Mouse (Mus musculus) natural killer cell, adult 2 months (primary cell): ENCODE data around the gene Ppp2r5e.
A peak's percentile ranks its signal among the peaks of the same experiment; 100 is the strongest.

Experiments used
- DNase-seq, 2 experiments: peaks; one replicate each; pipeline ENCODE4 v3.0.0; 2022; ENCODE audit warnings: low spot score in 2 of 2

Gene Ppp2r5e

DNA sequence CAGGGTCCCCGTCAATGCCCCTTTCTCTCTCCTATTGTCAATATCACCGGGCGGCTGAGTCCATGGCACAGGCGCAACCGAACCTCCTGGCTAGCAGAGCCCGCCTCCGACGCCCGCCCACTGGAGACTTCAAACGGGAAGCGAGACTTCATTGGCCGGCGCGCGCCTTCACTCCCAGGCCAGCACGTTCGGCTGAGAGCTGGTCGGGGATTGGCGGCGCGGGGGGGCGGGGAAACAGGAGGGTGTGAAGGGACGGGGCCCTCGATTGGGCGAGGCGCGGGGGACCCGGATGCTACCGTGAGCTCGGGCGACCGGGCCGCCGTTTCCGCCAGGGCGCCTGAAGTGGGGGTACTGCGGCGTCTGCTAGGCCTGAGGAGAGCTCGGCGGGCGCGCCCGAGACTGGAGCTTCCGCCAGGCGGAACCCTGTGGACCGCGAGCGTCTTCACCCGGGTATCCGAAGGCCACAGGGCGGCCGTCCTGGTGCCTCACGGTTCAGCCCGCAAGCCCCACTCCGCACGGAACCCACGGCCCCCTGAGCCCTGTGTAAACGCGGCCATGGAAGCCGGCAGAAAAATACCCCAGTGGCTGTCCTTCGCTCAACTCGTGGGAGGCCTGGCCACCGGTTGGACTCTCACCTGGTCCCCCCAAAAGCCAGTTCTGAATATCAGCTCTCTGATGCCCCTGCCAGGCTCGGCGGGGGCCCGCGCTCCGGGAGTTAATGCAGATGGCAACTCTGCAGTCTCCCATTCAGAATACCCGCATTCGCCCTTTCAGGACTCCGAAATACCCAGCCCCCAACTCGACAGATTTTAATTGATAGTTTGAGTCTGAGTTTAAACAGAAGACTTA, at the start of gene Ppp2r5e:
TSS of gene Ppp2r5e (minus strand) at position 92 of the 849 bp plus-strand sequence.
- peak; percentile 97 to 98 for DNase-seq

DNA sequence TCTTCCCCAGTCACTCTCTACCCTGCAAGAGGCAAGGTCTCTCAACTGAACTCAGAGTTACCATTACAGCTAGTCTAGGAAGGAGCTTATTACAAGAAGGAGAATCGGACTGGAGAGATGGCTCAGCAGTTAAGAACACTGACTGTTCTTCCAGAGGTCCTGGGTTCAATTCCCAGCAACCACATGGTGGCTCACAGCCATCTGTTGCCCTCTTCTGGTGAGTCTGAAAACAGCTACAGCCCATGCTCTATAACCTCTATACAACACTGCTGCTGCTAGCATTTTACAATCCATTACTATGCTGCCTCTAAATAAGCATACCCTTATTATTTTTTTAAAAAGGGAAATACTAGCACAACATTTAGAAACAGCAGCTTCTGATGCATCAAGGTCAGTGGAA, 49.7 kb upstream of the Ppp2r5e start:
- DNase-seq = no peak

DNA sequence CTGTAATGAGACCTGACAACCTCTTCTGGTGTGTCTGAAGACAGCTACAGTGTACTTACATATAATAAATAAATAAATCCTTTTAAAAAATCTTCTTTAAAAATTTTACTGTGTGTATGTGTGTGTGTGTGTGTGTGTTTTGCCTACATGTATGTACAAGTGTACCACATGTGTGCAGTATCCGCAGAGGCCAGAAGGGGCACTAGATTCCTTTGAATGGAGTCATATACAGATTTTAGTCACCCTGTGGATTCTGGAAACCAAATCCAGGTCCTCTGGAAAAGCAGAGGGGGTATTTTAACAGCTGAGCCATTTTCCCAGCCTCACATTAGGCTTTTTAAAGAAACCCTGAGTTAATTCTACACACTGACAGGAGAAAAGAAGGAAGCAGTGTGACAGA, 45.7 kb upstream of the Ppp2r5e start:
- no peak for DNase-seq

DNA sequence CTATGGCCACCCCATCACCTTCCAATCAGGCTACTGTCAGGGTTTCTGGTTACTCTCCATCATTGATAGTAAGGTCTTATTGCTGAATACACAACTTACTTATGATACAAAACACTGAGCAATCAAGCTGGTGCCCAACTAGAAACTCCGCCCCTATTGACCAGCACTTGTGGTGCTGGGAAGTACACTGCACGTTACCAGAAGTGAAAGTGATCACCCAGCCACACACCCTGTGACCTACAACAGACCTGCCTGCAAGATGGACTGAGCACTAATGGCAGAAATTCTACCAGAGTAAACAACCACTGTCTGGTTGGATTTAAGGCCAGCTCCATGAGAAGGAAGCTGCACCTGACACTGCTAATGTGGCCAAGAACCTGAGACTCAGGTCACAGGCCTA, 42.3 kb upstream of the Ppp2r5e start:
- peak; percentile 6 to 18 for DNase-seq

DNA sequence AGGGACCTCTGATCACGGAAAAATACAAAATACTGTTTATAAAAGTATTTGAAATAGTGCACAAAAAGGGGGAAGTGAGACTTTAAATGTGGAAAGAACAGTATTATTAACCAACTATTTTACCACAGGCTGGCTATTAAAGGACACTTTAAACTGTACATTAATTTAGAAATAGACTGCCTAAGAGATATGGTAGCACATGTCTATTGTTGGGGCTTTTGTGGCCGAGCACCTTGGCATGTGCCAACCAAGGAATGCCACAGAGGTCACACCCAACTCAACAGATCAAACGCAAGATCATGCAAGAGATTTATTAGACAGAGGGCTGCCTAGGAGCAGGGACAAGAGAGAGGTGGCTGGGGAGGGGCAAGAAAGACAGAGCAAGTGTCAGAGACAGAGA, 41.1 kb upstream of the Ppp2r5e start:
- DNase-seq = peak in 1 of 2 experiments; percentile 10

DNA sequence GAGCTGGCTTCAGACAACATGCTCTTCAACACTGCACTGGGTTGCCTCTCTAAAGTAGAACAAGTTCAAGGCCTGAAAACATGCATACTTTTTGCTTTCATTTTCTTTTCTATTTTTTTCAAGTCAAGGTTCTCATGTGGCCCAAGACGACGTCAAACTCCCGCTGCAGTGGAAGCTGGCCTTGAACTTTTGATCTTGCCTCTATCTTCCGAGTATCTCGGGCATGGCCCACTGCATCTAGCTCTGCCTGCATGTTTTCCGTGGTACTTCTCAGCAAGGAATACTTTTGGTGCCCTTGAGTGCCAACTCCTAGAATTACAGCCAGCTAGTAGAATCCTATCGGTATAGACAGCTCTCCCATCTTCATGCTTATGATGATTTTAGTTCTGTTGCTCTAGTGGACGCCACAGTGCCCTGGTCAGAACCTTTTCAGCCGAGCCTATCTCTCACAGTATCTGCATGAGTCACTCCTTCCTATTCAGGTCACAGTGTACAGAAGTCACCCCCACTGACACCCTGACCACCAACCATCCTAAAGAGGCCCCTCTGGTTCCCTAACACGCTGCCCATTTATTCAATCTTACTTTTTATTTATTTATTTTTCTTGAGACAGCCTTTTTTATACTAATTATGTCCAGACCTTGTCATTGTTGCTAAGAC, 39.9 kb upstream of the Ppp2r5e start:
- DNase-seq = peak; percentile 36 to 70

DNA sequence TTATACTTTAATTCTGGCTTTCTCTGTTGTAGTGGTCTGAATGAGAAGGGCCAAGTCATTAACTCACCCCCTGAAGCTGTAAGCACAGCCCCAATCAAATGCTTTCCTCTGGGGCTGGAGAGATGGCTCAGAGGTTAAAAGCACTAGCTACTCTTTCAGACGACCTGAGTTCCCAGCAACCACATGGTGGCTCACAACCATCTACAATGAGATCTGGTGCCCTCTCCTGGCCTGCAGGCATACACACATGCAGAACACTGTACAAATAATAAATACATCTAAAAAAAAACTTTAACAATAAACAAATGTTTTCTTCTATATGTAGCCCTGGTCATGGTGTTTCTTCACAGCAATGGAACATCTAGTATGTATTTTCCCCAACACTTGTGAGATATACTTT, 33.6 kb upstream of the Ppp2r5e start:
- no peak for DNase-seq

DNA sequence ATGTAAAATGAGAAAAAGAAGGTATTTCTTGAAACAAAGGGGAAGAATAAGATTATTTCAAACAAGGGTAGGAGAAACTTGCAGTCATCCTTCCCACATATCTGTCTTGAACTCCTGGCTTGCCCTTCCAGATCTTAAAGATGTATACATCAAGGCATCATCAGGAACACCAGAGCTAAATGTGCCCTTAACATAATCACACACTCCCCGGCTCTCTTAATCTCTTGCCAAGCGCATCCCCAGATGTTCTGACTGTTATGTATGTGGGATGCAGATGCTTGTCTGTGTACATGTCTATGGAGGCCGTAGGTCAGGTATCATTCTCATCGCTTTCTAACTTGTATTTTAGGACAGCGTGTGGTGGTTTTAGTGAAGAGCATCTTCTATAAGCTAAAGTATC, 27.2 kb upstream of the Ppp2r5e start:
- DNase-seq = no peak

DNA sequence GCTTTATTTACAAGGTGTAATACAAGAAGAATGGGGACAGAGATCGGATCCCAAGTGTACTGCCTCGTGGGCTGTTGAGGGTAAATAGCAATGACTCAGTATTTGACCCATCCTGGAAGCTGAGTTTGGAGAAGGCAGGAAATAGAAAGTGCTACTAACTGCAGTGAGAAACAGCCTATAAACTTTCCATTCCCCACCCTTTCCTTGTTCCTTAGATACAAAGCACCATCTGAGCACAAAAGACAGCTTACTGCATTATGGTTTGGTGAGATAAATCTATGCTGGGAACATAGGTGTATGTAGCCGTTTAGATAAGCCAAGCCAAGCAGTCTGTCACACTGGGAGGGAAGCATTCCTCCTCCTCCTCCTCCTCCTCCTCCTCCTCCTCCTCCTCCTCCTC, 26.8 kb upstream of the Ppp2r5e start:
- no peak for DNase-seq

DNA sequence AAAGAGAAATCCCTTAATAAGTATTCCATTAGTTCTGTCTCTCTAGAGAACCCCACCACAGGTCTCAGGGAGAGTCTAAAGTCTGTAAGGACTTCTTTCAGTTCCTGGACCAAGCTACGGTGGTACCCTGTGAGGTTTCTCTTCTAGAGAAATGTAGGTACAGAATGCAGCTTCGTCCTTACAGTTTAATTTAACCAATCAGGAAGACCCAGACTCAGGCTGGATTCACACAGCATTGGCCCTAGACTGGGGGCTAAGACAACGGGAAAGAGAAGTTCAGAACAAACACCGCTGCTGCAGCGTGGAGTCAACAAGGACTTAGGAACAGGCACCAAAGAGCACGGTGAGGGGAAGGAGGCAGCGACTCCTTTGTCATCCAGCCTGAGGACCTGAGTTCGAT, 20.8 kb upstream of the Ppp2r5e start:
- DNase-seq = no peak

DNA sequence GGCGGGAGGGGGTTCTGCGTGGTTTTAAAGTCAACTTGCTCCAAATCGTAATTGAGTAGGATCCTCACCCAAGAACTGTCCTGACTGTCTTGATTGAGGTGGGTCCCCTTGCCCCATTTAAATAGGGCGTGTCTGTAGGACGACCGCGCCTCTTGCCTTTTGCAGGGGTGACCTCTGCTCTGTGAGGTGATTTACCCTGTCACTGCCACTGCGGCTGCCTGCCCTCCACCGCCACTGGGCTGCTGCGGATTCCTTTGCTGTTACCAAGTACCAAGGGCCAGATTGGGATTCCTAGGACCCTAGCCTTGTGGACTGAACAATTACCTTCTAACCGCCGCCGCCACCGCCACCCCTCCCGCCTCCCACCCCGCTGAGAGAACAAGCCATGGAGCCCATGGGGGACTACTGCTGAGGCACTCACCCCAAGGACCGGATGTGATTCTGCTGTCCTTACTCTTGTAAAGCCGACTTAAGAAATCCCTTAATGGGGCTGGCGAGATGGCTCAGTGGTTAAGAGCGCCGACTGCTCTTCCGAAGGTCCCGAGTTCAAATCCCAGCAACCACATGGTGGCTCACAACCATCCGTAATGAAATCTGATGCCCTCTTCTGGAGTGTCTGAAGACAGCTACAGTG, 20.2 kb upstream of the Ppp2r5e start:
- DNase-seq = peak in 1 of 2 experiments; percentile 14

DNA sequence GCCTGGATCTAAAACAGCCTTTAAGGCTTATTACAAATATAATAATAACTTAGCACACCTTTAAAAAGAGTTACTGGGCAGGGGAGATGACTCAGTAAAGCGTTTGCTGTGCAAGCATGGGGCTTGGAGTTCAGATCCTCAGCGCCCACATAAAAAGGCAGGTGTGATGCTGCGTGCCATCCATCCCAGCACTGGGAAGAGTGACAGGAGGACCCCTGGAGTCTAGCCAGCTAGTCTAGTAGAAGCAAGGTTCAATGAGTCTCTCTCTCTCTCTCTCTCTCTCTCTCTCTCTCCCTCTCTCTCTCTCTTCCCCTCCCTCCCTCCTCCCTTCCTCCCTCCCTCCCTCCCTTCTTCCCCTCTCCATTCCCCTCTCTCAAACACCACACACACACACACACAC, 19.5 kb upstream of the Ppp2r5e start:
- DNase-seq = no peak

DNA sequence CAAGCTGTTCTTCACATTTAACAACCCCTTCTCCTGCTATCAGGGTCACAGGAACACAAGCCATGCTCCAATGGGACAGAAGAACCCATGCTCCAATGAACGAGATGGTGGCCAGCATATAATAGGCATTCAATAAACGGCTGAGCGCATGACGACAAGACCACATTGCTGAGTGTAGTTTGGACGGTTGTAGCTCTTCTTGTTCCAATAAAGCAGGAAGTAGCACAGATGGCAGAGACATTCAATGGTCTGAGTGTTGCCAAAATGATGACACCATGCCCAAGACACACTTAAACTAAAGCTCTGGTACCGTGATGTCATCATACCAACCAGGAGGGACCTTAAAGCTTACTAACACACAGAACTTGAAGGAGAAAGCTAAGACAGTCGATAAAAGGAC, 16.7 kb upstream of the Ppp2r5e start:
- no peak for DNase-seq

DNA sequence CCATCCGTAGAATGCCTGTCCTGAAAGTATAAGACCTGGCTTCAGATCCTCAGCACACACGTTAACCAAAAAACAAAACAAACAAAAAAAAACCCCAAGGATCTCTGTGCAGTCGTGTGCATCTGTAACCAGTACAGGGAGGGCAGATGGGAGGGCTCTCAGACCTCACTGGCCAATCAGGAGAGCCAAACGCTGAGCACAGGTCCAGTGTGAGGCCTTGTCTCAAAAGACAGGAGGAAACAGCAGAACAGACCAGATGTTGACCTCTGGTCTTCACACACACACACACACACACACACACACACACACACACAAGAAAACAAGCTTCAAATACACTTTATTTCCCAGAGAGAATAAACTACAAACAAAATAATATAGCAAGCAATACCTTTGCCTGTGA, 3.4 kb upstream of the Ppp2r5e start:
- no peak for DNase-seq

DNA sequence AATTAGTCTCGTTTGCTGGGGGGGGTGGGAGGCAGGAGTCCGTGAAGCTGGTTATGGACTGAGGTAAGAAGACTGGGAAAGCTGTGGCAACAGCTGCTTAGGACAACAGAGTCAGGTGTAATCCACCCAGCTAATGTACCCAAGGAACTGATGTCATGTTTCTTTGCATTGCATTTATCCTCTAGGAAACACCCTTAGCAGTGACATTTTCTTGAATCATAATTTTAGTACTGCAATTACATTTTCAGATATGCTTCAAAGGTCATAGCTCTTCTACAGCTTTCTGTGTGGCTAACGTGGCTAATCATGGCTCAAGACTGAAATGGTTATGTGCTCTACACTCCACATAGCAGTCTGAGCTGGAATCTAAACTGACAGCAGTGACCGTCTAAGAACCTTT, 2.9 kb upstream of the Ppp2r5e start:
- DNase-seq = no peak

DNA sequence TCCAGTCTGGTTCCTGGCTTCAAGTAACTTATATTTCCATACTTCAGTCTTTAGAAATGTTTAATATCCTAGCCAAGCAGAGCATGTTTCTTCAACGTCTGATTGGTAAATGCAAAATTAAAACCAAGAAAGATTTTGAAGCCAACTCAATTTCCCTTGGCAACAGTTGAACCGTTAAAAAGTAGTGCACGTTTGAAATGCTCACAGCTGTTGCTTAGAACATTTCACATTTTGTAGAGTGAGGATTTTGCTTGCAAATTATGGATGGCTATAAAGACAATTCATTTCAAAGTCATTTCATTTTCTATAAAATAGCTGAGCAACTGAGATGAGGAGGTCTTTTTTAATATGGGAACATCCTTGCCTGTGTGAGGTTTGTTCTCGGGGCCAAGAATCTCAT, 1.7 kb upstream of the Ppp2r5e start:
- no peak for DNase-seq

DNA sequence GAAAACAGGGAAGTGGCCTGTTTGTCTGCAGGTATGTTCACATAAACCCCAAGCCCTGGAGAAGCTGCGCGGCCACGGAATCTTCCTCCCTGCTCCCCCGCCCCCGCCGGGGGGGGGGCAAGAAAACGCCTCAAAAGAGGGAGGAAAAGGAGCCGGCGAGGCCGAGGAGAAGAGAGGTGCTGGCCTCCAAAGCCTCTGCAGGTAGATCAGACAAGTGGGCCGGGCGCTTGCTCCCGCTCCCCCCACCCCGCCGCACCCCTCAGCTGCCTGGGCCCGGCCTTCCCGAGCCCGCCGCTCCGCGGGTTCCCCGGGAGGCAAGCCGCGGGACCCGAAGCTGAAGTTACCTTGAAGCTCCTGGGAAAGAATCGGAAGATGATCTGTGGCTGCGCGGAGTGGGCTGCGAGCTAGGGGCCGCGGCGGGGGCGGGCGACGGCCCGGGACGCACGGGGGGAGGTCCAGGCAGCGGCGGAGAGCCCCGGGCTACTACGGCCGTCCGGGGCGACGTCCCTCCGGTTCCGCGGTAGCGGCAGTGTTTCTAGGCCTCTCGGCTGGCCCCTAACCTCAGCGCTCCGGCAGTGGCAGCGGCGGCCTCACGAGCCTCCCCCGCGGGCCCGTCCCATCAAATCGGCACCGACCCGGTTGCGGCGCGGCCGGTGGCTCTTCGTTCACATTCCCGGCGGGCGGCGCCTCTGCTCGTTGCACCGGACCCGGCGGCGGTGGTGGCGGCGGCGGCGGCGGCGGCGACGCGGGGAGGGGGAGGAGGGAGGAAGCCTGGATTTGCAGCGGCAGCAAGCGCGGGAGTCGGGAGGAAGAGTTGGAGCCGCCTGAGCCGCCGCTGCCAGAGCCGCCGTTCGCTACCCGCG, 523 bp downstream of the Ppp2r5e start:
- DNase-seq = peak in 1 of 2 experiments; percentile 8

DNA sequence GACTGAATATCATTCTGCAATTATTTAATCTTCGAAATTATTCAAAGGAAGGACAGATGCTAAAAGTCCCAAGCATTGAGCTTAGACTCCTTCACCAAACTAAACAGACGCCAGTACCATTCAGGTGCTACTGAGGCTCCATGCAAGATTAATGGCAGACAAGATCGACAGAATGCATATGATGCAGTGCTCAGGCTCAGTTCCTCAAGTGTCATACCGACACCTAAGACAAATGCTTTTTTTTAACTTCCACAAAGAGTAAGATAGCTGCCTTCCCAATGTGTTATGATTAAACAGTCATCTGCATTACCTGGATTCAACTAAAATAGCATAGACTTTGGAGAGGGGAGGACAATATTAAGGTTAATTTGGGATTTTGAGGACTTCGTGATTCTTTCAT, 1.6 kb downstream of the Ppp2r5e start:
- no peak for DNase-seq

DNA sequence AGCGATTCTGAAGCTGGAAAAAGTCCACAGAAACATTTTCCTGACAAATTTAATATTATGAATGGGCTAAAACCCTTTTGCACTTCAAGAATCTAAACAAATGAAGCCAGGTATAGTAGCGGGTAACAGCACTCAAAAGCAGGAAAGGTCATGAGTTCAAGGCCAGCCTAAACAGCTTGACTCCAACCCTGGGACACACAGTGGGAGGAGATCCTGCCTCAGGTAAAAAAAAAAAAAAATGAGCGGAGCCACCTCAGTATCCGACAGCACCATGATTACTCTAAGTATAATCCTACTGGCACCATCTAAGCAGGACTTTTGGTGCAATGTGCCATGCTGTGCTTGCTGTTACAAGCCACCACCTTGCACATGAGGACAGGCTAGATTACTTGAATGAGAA, 2.2 kb downstream of the Ppp2r5e start:
- no peak for DNase-seq

DNA sequence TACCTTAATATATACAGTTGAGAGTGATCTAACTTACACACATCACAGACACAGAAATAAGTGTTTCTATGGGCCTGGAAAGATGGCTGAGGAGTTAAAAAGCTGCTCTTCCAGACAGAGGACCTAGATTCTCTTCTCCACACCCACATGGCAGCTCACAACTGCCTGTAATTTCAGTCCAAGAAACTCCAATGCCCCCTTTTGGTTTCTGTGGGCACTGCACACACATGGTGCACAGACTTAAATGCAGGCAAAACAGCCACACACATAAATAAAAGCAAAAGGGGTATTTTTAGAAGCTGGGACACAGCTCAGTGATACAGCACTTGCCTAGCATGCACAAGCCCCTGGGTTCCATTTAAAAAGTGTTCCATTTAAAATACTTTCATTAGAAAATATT, 8.5 kb downstream of the Ppp2r5e start:
- DNase-seq = no peak

DNA sequence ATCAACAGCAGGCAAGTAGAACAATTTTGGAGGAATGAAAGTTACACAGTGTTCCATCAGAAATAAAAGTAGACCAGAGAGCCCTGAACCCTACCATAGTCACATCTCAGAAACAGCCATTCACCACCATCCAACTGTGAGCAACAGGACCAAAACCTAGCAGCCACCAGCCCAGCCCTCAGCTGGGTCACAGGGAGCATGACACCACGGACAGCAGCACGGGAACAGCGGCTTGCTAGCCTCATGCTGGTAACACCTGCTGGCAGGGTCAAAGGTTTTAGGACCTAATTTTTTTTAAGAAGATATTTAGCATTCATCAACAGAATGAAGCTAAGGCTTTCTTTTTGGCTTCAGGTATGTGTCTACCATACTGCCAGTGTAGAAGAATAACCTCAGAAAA, 12.3 kb downstream of the Ppp2r5e start:
- no peak for DNase-seq

DNA sequence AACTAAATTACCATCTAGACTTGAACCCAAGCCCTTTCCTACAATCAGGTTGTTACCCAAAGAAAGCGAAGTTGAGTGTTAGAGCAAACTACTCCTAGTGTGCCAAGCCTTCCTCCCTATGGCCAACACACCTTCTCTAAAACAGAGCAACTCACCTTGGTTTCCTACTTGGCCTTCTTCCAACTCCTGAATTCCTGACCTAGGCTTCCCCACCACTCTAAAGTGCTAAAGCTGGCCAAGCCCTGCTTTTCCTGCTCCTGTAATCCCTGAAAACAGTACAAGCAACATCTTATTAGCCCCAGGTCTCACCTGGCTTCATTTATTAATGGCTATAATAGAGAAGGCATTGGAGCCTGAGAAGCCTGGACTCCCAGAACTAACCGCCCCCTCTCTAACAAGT, 17.0 kb downstream of the Ppp2r5e start:
- DNase-seq = no peak
